Mouse (Mus musculus): ENCODE results near the gene Runx1.

Gene Runx1

GRCm38 (mm10) chr16:92827663-92828307, 1.8 kb upstream of the Runx1 start:
- in situ Hi-C loops (cut with MboI; ENCODE audit: unreplicated experiment in 2 of 2): loop anchor here (5.0 to 25.0 kb wide), 5 partner anchors 130 to 635 kb away; no protein-coding TSS in a partner anchor

DNA sequence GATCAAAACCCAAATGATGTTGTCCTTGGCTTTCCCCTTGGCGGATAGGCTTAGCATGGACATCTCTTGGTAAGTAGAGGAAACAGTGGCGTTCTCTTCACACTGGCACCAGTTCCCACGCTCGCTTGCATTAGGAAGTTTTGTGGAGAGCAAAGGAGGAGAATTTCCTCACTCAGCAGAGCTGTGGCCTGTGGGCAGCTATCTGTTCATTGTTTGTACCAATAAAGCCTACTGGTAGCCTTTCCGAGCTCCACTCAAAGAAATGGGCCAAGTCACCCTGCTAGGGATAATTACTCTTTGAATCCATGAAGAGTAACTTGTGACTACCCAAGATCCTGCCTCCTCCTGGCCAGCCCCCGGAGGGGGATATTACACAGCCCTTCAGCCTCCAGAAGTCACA, 734 bp upstream of the Runx1 start:
- in situ Hi-C loops (cut with MboI; ENCODE audit: unreplicated experiment in 2 of 2): loop anchor here (5.0 to 25.0 kb wide), 5 partner anchors 129 to 636 kb away; no protein-coding TSS in a partner anchor

DNA sequence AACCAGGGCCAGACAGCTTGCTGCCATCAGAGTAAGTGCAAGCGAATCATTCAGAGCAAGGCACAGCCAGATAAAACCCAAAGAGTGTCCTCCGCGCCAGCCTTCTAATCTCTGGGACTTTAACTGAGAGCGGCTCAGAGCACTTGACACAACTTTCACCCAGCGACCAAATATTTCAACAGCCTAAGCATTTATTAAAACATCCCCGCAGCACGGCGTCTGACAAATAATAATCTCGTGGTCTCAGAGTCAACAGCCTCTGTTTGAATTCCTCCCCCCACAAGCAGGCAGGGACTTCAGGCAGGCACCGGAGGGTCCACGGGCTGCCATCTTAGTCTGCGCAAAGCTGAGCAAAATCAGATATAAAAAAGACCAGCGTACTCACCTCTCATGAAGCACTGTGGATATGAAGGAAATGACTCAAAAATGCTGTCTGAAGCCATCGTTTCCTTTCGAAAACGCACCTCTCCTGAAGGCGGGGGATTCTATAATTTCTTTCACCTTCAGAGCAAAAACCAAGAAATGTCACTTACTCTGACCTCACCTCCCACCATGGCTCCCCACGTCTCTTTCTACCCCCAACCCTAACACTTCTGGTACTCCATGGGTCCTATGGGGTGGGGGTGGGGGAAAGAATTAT, 625 bp downstream of the Runx1 start:
- in situ Hi-C loops (cut with MboI; ENCODE audit: unreplicated experiment in 2 of 2): loop anchor here (5.0 to 25.0 kb wide), 5 partner anchors 128 to 637 kb away; no protein-coding TSS in a partner anchor

GRCm38 (mm10) chr16:92824723-92825203, 1.2 kb downstream of the Runx1 start:
- in situ Hi-C loops (cut with MboI; ENCODE audit: unreplicated experiment in 2 of 2): loop anchor here (5.0 to 25.0 kb wide), 5 partner anchors 127 to 638 kb away; no protein-coding TSS in a partner anchor

- in situ Hi-C loops (cut with MboI; ENCODE audit: unreplicated experiment in 2 of 2): loop anchor here (10.0 kb wide), 1 partner anchor 259 kb away; no protein-coding TSS in a partner anchor
Measured at GRCm38 (mm10) chr16:92824003-92824722, 1.8 kb downstream of the Runx1 start.

DNA sequence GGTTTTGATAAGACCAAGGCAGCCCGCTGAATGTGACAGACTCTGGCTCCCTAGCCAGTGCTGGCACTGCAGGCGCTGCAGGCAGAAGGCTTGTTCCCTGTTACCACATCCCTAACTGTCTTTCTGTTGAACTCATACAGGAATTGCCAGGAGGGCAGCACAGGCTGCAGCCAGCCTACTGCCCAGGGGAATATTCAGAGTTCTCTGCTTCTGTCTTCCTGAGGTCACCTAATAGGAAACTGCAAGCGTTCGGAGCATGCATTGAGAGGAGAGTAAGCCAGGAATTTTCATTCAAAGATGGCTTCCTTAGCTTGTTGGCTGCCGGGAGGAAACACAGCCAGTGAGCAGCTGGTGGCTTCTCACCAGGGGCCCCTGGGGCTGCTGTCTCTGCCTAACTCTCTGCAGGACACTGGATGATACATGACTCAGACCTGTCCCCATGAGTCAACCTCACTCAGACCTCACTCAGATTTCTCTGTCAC, 2.5 kb downstream of the Runx1 start:
- in situ Hi-C loops (cut with MboI; ENCODE audit: unreplicated experiment in 2 of 2): loop anchor here (10.0 kb wide), 1 partner anchor 259 kb away; no protein-coding TSS in a partner anchor

DNA sequence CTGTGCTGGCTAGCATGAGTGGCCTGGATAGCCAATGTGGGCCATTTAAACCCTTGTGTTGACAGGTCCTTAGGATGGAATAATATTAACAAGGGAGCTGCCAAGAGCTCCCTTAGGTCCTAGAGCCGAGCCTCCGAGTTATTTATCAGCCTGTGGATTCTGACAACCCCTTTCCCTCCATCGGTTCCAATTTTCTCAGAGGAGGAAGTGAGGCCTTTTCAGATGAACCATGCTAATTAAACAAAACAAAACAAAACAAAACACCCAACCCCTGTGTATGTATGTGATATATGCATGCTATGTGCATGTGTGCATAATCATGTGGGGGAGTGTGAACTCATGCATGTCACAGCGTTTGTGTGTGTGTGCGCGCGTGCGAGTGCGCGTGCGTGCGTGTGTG, 3.3 kb downstream of the Runx1 start:
- in situ Hi-C loops (cut with MboI; ENCODE audit: unreplicated experiment in 2 of 2): loop anchor here (10.0 kb wide), 1 partner anchor 258 kb away; no protein-coding TSS in a partner anchor

GRCm38 (mm10) chr16:92821938-92822629, 3.9 kb downstream of the Runx1 start:
- in situ Hi-C loops (cut with MboI; ENCODE audit: unreplicated experiment in 2 of 2): loop anchor here (10.0 kb wide), 1 partner anchor 257 kb away; no protein-coding TSS in a partner anchor

- in situ Hi-C loops (cut with MboI; ENCODE audit: unreplicated experiment in 2 of 2): loop anchor here (10.0 kb wide), 1 partner anchor 257 kb away; no protein-coding TSS in a partner anchor
Measured at GRCm38 (mm10) chr16:92821596-92821937, 4.4 kb downstream of the Runx1 start.

- in situ Hi-C loops (cut with MboI; ENCODE audit: unreplicated experiment in 2 of 2): loop anchor here (10.0 kb wide), 1 partner anchor 256 kb away; no protein-coding TSS in a partner anchor
Measured at GRCm38 (mm10) chr16:92820451-92820850, 5.5 kb downstream of the Runx1 start.

- in situ Hi-C loops (cut with MboI; ENCODE audit: unreplicated experiment in 2 of 2): no loop called here
Measured at GRCm38 (mm10) chr16:92818480-92819269, 7.3 kb downstream of the Runx1 start.

DNA sequence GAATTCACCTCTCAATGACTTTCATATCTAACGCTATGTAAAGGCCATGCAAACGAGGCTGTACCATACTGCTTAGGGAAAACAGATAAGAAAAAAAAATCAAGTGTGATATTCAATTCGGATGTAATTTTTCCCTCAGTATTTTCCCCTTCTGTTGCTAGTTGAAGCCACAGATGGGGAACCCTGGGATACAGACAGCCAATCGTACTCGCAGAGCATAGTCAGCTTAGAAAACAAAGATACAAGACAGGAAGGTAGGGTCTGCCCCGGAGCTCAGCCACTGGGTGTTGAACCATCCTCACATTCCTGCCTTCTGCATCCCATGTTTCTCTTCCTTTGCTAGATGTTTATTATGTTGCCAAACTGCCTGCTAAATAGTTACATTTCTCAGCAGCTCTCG, 9.9 kb downstream of the Runx1 start:
- in situ Hi-C loops (cut with MboI; ENCODE audit: unreplicated experiment in 2 of 2): no loop called here

DNA sequence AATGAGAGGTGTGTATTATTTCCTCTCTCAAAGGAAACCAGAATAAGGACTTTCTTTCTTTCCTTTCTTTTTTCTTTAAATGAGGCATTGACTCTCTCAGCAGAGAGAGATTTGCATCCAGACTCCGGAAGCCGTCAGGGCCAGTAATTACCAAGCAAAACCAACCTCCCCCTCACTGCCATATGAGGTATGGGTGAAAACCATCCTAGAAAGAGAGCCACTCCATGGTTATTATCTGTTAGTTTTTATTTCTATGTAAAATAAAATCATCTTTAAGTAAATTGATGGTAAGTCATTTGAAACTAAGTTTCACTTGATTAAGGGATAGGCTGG, 10.8 kb downstream of the Runx1 start:
- in situ Hi-C loops (cut with MboI; ENCODE audit: unreplicated experiment in 2 of 2): no loop called here

GRCm38 (mm10) chr16:92814366-92815194, 11.4 kb downstream of the Runx1 start:
- in situ Hi-C loops (cut with MboI; ENCODE audit: unreplicated experiment in 2 of 2): loop anchor here in 1 of 2 experiments (5.0 kb wide), 1 partner anchor 638 kb away; no protein-coding TSS in a partner anchor

GRCm38 (mm10) chr16:92812405-92812804, 13.5 kb downstream of the Runx1 start:
- in situ Hi-C loops (cut with MboI; ENCODE audit: unreplicated experiment in 2 of 2): loop anchor here in 1 of 2 experiments (5.0 kb wide), 1 partner anchor 640 kb away; no protein-coding TSS in a partner anchor

GRCm38 (mm10) chr16:92810568-92811240, 15.2 kb downstream of the Runx1 start:
- in situ Hi-C loops (cut with MboI; ENCODE audit: unreplicated experiment in 2 of 2): loop anchor here in 1 of 2 experiments (5.0 kb wide), 1 partner anchor 642 kb away; no protein-coding TSS in a partner anchor

DNA sequence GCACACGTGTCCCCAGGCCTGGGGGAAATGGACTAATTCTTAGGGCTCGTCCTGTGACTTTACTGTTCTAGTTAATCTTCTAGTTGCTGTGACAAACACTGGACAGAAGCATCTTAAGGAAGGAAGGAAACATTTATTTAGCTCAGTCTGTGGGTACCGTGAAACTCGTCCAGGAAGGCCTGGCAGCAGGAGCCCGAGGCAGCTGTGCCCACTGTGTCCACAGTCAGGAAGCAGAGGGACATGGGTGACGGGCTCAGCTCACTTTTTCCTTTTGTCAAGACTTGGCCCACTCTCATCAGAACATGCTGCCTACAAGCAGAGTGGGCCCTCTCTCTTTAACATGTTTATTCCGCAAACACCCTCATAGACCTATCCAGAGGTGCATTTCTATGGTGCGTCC, 18.2 kb downstream of the Runx1 start:
- in situ Hi-C loops (cut with MboI; ENCODE audit: unreplicated experiment in 2 of 2): no loop called here

- in situ Hi-C loops (cut with MboI; ENCODE audit: unreplicated experiment in 2 of 2): no loop called here
Measured at GRCm38 (mm10) chr16:92803076-92803580, 22.8 kb downstream of the Runx1 start.

All from v-Abl transformed pro-B cells (cell line).